Mouse (Mus musculus) heart, postnatal 0 days (tissue): ENCODE results near the gene Sds.

Experiments used
- CTCF ChIP-seq: IDR thresholded peaks from 2 replicates; pipeline ENCODE4 v1.5.1; 2016; ENCODE audit warnings: antibody characterized with exemption, control low read depth, low read depth
- EP300 ChIP-seq: IDR thresholded peaks from 2 replicates; pipeline ENCODE4 v1.6.1; 2016; ENCODE audit warnings: antibody characterized with exemption, low read depth

DNA sequence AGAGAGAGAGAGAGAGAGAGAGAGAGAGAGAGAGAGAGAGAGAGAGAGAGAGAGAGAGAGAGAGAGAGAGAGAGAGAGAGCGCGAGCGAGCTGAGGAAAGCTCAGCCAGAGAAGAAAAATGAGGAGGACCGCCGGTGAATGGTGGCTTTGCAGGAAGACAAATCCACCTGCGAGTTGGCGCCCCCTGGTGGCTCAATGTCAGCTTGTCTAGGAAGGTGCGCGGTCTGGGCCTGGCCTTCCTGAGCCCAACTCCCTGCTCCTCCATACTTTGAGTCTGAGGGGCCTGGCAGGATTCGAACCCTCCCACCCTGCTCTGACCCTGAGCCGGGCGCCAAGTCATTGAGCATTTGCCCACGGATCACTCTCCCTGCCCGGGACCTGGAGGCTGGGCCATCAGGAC is 35.6 kb upstream of the Sds start:
- TF ChIP-seq CTCF (peak; percentile 76), EP300 (no peak)
